Mouse (Mus musculus) adrenal gland, postnatal 14 days (tissue): ENCODE results near the gene Phrf1. TPM values are rescaled to one million over a fixed set of nuclear protein-coding genes. Genes with fewer than 3 reads are reported as not detected.

Source experiments
- DNase-seq: peaks from one replicate; pipeline ENCODE4 v3.0.0; 2021; ENCODE audit warnings: mixed read lengths
- long read RNA-seq, 2 experiments: library from polyadenylated mRNA; stranded (forward); transcript quantifications; one replicate each; pipeline ENCODE4 v2.0.0; 2021
- total RNA-seq: library from RNA; stranded (reverse); gene quantifications from 2 replicates; pipeline ENCODE4 v1.2.3, GENCODE M21; 2021

The Phrf1 gene
- total RNA-seq = 78.2 and 80.2 TPM in 2 replicates
- long read RNA-seq, experiment 1, full-length matches to known transcripts = 13 of 34 reads
- long read RNA-seq, experiment 1, partial matches to known transcripts = 9 of 34 reads
- long read RNA-seq, experiment 1, other reads (novel, unspliced or antisense) = 12 of 34 reads
- long read RNA-seq, experiment 2, full-length matches to known transcripts = 8 of 20 reads
- long read RNA-seq, experiment 2, partial matches to known transcripts = 5 of 20 reads
- long read RNA-seq, experiment 2, other reads (novel, unspliced or antisense) = 7 of 20 reads

DNA sequence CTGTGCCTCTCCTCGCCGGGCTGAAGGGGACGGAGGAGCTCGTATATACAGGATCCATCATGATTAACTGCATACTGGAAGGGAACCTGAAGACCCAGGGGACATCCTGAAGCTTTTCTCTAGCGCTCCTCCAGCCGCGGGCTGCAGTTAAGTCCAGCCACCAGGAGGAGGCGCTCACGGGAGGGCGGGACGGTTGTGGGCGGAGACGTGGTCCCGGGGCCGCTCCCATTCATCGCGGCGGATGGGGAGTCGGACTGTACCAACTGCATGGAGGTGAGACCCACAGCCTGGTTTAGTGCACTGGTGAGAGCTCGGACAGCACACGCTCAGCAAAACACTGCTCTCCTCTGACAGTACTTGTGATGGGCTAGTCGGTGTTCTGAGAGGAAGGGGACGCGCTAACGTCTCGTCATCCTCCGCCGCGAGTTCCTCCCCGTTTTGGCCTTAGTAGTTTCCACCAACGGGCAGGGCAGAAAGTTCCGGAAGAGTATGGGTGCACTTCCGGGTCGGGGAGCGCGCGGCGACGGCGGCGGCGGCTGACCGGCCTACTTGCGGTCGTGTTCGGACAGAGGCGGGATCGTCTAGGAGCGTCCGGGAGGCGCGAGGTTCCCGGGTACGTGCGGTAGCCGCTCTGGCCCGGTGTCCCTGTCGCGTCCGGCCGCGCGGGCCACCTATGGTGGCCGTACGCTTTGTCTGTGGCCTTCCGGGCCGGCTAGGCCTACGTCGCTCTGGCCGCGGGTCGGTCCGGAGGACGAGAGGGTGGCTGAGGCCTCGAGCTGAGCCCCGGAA lies at the start of gene Phrf1:
TSS of gene Phrf1 (plus strand) at position 506 of the 789 bp plus-strand sequence.
- peak; percentile 96 for DNase-seq

DNA sequence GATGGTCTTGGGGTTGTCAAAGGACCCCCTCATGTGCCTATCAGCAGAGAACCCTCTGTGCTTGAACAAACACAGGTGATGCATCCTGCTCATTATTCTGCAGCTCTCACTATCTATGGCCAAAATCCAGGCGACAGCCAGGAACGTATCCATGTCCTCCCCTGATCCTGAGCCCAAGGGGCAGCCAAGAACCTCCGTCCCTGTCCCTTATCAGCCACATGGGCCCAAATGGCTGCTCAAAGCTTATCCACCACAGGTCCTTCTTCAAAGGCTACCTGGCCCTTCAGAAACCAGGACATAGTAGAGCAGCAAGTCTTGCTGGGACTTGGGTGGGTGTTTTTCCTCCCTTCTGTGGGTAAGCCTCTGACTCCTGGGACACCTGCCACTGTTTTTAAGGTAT lies 40.4 kb upstream of the Phrf1 start:
- DNase-seq = no peak

DNA sequence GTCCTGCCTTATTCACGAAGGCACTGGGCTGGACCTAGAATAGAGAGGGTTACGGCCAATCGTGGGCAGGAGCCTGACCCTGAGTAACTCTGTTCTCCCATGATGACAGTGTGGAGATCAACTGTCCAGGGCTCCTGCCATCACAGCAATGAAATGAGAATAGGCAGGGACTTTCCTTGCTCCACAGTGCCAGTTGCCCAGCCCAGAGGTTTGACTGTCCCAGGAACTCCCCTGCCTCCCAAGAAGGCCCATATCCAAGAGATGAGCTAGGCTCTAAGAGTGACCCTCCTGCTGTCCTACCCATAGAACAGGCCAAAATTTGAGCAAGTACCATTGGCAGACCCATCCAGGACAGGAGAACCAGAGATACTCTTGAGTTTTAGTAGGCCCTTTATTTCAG lies 39.9 kb upstream of the Phrf1 start:
- no peak for DNase-seq

DNA sequence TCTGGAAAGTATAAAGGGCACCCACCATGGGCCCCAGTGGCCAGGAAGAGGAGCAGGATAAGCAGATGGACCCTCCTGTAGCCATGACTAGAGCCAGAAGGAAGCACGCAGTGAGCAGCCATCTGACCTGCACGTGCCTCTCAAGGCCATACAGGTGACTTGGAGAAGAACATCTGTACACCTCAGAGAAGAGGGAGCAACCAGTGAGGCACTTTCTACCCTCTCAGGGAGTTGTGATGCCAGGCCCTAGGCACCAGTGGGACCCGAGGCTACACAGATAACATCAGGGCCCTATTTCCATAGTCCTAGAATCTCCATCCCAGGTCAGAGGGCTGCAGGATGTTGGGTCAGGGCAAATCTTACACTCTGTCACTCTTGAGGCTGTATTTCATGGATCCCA lies 38.4 kb upstream of the Phrf1 start:
- no peak for DNase-seq

DNA sequence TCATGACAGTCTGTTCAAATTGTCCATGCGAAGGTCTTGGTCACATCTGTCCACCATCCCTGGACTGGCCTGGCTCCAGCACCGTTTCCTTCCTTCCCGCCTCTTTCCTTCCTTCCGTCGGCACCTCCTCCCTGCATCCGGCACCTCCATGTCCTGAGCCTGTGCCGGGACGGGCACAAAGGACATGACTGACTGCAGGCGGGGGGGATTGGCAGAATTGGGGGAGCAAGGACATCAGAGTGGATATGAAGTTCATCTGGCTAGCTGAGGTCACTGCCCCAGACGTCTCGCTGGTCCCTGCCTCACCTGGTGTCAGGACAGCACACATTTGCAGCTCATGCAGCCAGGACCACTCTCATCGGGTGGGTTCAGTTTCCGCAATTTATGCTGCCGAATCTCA lies 37.5 kb upstream of the Phrf1 start:
- DNase-seq = peak; percentile 58

DNA sequence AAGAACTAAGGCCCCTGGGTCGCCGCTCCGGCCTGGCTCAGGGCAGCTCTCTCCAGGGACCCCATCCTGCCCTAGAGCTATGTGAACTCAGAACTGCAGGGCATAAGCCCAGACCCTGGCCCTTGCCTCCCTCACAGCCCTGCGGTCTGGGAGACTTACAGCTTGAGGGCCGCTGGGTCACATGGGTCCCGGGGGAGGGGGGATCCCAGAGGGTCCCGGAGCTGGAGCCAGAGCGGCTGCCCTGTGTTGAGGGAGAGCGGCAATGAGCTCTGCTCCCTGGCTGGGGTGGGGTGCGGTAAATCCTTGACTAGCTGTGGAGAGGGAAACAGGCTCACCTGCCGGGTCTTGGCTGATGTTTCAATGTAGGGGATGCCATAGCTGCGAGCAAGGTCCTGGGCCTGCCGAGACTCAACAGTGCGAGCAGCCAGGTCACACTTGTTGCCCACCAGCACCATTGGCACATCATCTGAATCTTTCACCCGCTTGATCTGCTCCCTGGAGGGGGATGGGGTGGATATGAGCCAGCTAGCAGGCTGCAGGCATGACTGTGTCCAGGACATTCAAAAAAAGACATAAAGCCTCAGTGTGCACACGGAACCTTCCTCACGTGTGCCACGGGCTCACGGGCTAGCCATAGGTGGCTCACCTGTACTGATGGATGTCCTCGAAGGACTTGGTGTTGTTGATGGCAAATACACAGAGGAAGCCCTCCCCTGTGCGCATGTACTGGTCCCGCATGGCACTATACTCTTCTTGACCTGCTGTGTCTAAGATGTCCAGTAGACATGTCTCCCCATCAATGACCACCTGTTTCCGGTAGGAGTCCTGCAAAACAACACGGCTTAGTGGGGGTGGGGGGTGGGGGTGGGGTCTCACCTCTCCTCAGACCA lies 36.5 kb upstream of the Phrf1 start:
- no peak for DNase-seq

DNA sequence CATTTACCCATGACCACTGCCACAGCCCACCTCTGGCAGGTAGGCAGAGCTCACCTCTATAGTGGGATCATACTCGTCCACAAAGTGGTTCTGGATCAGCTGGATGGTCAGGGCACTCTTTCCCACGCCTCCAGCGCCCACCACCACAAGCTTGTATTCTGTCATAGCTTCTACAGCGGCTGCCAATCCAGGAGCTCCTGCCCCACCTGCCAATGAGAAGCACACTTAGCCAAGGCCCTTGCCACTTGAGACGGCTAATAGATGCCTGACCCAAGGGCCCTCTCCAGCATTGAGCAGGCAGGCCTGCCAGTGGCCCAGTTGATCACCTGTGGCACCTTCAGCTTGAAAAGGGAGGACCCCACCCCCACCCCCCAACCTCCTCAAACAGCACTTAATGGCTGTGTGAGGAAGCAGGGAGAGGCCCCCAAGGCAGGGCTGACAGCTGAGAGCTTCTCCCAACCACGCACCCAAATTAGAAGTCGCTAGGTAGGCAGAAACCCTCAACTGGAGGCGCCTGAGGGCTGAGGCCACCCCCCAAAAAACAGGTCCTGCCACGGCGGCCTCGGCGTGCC lies 35.7 kb upstream of the Phrf1 start:
- DNase-seq = no peak

DNA sequence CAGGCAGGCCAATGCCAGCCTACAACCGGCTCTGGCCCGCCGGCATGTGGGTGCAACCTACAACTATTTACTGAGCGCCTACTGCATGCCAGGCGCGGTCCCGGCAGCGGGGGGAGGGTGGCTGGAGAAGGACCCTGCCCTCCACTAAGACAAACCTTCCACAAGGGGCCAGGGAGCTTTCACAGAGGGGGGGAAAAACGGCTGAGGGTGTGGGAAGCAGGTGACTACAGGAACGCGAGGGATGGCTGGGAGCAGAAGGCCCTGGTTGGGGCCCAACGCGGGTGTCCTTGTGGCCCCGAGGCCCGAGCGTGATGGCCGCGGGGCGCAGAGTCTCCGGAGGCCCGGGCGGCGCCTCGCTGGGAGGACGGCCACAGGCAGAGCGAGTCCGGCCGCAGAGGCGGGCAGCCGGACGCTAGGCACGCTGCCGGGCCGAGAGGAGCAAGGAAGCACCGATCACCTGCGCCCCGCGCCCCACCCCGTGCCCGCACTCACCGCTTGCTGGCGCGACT lies 35.2 kb upstream of the Phrf1 start:
- no peak for DNase-seq

DNA sequence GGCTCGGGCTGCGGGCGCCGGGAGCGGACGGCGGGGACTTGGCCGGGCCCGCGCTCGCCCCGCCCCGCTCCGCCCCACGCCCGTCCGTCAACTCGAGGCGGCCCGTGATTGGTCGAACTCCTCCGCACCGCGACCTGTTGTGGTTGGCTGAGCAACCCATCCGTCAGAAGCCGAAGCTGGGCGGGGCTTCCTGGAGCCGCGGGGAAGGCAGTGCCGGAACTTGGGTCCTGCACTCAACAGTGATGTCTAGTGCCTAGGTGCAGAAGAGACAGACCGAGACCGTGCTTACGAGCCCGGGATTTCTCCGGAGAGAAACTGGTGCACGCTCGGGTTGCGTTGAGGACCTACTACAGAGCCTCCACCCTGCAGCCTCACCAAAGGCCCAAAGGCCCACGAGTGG lies 34.6 kb upstream of the Phrf1 start, which contains the start of the genes Hras and Lrrc56:
TSS of gene Hras (minus strand) at position 58 of the 400 bp plus-strand sequence.
TSS of gene Lrrc56 (plus strand) at position 210 of the 400 bp plus-strand sequence.
- peak; percentile 99 for DNase-seq

DNA sequence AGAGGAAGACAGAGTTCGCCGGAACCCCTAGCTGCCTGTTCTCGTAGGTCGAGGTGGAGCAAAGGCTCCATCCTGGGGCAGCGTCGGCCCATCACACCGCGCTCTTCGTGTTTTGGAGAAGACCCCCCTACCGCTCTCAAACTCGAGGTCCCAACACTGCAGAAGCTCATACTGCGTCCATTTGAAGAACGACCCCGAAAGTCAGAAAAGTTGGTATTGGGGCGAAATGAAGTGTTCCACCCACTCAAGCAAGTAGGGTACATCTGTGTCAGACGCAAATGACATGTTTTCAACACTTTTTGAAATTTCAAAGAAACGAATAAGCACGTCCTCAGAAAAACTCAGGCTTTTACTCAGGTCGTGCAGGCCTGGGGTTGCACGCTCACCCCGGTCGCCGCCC lies 34.2 kb upstream of the Phrf1 start:
- DNase-seq = no peak

DNA sequence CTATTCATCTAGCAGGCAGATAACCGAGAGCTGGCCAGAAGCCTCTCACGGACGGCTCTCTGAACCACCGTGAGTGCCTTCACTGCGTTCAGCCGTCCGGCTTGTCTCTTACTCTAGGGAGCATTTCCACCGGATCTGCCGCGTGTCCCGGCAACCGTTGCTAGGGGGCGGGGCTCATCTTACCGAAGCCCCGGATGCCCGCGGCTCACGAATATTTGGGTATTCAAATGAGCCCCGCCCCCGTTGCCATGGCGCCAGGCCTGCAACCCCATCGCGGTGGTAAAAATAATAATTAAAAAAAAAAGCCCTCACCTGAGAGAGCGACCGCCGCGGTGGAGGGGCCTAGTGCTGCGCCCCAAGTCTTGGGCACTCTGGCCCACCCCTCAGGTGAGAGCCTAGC lies 33.8 kb upstream of the Phrf1 start:
- peak; percentile 96 for DNase-seq

DNA sequence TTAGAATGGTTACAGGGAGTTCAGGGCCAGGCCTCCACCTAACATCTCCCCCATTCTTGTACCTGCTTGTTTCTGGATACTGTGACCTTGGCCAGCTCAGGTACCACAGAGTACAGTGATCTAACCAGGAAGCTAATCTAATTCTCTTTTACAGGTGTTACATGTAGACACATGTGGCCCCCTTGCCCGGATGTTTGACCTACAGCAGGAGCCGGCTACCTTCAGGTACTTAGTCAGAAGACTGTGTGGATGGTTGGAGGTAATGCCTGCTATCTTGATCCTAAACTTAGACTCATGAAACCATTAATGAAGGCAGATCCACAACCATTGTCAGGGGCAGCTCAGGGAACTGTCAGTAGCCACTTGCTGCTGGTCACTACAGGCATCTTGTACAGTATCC lies 32.8 kb upstream of the Phrf1 start:
- DNase-seq = no peak

DNA sequence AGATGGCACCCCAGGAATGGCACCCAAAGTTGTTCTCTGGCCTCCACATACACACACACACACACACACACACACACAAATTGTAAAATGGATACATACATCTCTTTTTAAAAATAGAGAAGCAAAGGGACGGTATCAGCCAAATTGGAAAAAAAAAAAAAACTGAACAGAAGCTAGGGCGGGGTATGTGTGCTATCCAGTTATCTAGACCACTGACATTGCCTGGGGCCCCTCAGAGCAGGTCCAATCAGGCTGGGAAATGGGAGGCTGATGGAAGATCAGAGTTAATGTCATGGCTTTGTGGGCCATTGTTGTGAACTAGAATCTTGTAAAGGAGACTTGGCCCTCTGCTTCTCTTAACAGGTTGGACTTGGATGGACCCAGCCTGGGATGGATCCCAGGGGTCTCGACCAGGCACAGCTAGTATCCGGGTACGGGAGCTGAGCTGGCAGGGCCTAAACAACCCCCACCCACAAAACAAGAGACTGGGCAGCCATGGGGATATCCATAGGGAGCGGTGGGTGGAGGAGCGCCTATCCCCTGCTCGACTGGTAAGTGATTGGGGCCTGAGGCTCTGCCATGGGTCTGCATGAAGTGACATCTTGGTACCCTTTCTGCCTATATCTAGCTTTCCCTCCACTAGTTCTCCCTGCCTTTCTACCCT lies 31.8 kb upstream of the Phrf1 start:
- DNase-seq = no peak

DNA sequence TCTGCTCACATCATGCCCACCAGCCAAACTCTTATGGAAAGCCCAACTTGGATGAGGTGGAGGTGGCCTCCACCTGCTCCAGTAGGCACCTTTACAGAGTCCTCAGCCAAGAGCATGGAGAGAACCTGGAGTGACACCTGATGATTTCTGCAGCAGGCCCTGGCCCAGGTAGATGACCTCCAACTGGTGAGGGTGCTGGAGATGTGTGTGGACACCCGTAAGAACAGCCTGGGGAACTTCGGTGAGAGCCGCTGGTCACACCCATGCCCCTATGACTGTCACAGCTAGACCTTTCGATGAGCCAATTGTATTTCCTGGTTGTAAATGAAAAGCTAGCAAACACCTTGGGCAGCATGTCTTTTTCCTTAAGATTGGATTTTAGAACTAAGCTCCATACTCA lies 30.5 kb upstream of the Phrf1 start:
- DNase-seq = no peak

DNA sequence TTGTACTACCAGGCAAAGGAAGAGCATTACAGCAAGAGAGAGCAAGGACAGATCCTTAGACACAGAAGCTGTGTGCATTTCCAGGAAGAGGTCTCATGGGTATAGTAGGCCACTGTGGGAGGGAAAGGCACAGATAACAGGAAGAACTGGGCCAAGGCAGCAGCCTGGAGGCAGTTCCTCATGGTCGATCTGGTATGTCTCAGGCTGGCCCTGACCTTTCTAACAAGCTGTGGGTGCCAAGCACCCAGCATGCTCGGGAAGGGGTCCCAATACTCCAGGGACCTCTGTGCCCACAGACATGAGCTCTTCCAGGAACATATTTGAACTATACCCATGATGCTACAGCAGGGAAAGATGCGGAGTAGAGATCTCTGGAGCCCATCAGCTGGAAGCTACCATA lies 24.0 kb upstream of the Phrf1 start:
- DNase-seq = peak; percentile 51

DNA sequence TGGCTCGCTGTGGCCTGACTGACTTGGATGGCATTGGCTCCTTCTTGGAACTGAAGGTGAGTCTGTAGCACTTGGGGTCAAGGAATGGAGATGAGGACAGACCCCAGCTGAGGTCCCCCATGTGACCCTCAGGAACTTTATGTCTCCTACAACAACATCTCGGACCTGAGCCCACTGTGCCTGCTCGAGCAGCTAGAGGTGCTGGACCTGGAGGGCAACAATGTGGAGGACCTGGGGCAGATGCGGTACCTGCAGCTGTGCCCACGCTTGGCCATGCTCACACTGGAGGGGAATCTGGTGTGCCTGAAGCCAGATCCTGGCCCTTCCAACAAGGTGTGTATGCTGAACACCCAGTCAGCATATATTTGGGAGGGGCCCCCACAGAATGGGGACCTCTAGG lies 23.1 kb upstream of the Phrf1 start:
- no peak for DNase-seq

DNA sequence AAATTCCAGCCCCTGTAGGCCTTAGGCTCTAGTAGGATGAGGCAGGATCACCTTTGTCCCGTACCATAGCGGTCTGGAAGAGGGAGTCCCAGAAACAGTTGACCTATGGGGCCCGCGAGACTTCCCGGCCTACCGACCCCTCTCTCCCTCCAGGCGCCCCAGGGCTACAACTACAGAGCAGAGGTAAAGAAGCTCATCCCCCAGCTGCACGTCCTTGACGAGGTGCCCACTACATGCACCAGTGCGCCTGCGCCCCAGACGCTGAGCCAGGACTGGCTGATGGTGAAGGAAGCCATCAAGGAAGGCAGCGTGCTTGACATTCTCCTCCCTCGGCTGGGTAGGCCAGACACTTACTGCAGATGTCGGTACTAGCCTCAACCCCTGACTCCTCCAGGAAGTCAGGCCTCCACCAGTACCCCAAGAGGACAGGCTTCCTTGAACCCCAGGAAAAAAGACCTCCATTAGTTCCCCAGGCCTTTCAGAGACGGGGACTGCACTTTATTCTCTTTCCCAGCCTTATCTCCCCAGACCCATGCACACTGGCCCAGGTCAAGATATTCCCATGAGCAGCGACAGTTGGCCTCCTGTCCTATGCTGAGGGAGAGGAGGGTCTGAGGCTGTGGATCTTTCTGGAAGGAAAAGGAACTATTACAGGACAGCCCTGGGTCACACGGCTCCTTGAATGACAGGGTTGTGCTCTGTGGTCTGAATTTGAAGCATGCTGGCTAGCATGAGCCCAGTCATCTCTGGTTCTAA lies 22.2 kb upstream of the Phrf1 start:
- DNase-seq = no peak

DNA sequence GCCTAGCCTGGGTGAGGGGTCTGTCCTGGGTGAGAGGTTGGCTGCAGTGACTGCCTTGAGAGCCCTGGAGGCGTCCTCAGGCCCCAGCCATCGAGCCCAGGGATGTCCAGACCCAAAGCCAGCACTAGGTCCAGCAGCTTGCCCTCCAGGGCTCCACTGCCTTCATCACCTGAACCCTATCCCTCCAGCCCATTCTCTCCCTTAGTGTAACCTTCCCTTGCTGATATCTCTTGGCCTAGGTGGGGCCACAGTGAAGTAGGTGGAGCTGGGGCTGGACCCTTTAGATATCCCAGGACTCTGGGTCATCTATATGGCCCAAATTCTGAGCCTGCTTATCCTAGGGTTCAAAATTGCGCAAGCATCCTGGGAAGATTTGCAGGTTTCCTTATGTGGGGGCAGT lies 19.1 kb upstream of the Phrf1 start:
- no peak for DNase-seq

DNA sequence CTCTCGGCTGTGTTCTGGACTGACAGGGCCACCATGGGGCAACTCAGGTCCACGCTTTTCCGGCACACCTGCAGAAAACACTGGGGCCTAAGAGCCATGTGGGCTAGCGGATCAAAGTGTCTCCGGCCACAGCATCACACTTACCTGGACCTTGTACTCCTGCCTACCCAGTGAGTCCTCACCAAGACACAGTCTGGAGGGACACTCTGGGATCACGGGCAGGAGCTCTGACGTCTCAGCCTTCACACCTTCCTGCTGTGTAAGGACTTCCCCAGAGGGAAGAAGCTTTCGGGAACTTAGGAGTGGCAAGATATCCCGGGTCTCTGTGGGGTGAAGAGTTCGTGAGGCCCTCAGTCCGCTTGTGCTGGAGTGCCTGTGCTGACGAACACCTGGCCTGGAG lies 18.4 kb upstream of the Phrf1 start:
- no peak for DNase-seq

DNA sequence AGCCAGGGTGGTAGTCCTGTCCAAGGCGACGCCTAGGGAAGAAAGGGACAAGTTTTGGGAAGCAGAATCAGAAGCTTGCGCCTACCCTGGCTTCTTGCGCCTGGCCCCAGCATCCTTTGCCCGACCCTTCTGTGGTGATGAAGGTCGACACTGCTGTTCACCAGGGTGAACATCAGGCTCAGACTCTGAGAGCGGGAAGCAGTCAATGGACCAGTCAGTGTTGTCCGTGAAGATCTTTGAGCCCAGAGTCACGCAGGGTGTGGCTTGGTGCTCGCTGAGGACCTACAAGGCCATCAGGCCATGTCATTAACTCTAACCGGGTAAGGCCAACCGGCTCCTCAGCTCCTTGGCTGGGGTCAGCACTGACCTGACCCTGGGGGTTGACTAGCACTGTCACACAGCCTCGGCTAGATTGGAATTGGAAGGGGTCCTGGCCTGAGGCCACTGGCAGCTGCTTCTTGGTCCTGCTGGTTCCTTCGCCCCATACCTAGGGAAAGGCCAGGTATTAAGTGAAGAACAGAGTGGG lies 17.9 kb upstream of the Phrf1 start:
- no peak for DNase-seq

DNA sequence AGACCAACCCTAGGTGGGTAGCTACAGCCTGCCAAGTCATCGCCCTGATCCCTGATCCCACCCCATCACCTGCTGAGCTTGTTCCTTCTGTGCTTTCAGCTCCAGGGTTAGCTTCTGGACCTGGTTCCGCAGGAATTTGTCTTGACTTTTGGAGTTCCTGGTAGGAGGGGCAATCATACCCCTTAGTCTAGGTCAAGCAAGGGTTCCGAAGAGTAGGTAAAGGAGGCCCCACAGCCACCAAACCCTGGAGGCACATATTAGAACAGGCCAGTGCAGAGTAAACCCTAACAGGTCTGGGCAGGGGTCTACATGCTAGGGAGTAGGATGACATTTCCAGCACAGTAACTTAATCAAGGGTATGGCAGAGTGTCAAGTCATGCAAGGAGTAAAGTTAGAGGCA lies 15.5 kb upstream of the Phrf1 start:
- DNase-seq = no peak
